Mouse (Mus musculus) ES-E14 (cell line): ENCODE results near the gene Plvap.

ENCODE experiments used
- CHD2 ChIP-seq: IDR thresholded peaks from 2 replicates; pipeline ENCODE4 v1.6.1; 2014; ENCODE audit warnings: mild to moderate bottlenecking, low read depth, low read length, inconsistent platforms
- HCFC1 ChIP-seq: IDR thresholded peaks from 2 replicates; pipeline ENCODE4 v1.6.1; 2012; ENCODE audit warnings: low read length, inconsistent platforms, borderline replicate concordance; ENCODE audit not compliant: insufficient read depth
- MAFK ChIP-seq: IDR thresholded peaks from 2 replicates; pipeline ENCODE4 v1.6.1; 2014; ENCODE audit warnings: mild to moderate bottlenecking, low read depth, low read length, inconsistent platforms; ENCODE audit not compliant: insufficient read depth
- ZNF384 ChIP-seq: IDR thresholded peaks from 2 replicates; pipeline ENCODE4 v1.6.1; 2012; ENCODE audit warnings: low read depth, low read length, inconsistent platforms

DNA sequence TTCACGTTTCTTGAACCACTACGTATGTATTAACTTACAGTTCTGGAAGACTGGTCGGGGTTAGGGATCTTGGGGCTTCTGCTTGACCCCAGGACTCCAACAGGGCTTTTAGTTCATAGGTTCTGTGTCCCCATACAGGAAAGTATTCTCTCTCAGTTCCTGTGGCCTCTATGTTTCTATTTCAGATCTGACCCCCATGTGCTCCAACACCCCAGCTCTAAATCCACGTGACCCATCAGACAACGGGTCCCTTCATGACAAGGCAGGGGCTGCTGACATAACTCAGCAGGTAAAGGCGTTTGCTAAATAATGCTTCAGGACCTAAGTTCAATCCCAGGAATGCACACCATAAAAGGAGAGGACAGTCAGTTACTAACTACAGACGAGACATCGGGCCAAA, 45.8 kb downstream of the Plvap start:
- TF ChIP-seq HCFC1, result no peak
- TF ChIP-seq MAFK, result no peak
- TF ChIP-seq ZNF384, result no peak
- no peak for TF ChIP-seq CHD2
